Mouse (Mus musculus): ENCODE data around the gene Ptprt. TPM values are rescaled to one million over a fixed set of nuclear protein-coding genes. Genes with fewer than 3 reads are reported as not detected.

Ptprt gene
- total and polyA plus RNA-seq, 3 experiments, result not detected

DNA sequence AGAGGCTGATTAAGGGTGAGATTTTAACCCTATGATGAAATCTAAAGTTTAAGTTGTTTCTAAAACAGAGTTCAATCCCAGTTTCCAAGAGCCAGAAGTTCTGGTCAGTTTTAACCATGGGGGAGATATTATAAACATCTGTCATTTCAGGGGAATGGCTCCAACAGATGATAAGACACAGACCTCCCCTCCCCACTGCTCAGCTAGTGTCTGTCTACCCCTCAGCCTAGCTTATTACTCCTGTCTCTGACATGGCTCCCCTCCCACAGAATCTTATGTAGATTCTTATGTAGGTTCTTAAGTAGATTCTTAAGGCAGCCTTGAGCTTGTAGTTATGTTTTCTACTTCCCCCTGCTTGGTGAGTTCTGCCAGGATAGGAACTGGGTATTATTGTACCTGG is 1180.5 kb downstream of the Ptprt start:
- no peaks in the 10 kb centered on the region for H3K4me1 ChIP-seq (ENCODE audit: control insufficient read depth in 1 of 2, insufficient read depth in 2 of 2, low read length in 2 of 2)
- H3K4me3 ChIP-seq (ENCODE audit: control insufficient read depth in 1 of 2, insufficient read depth in 1 of 2, low read depth in 2 of 2, low read length in 2 of 2), result no peak overlapping the region
- no peaks in the 10 kb centered on the region for H3K36me3 ChIP-seq (ENCODE audit: control insufficient read depth in 1 of 2, insufficient read depth in 2 of 2, low read length in 2 of 2)
- no peaks in the 10 kb centered on the region for H3K27me3 ChIP-seq (ENCODE audit: control insufficient read depth in 1 of 2, insufficient read depth in 2 of 2, low read length in 2 of 2)
- H3K9me3 ChIP-seq (replicated peaks; ENCODE audit: insufficient read depth, low read length), result no peaks in the 10 kb centered on the region
- DNase-seq (ENCODE audit: low read depth, low spot score), result no peak
- no peak overlapping the region for H3K9ac ChIP-seq (ENCODE audit: control insufficient read depth, low read depth, low read length, poor library complexity, severe bottlenecking)
- no peak for TF ChIP-seq TAL1 (IDR thresholded peaks at IDR 0.05; ENCODE audit: low read length)
- no peak for TF ChIP-seq JUND (IDR thresholded peaks at IDR 0.05; ENCODE audit: low read depth, low read length)
- no peak for TF ChIP-seq ETS1 (IDR thresholded peaks at IDR 0.05; ENCODE audit: low read depth, low read length)
- no peak for TF ChIP-seq ZMIZ1 (IDR thresholded peaks at IDR 0.05; ENCODE audit: low read depth, low read length)
- TF ChIP-seq CTCF (IDR thresholded peaks at IDR 0.05 in 2 of 3, conservative IDR thresholded peaks at IDR 0.05 in 1 of 3; ENCODE audit: control insufficient read depth in 1 of 3, insufficient read depth in 1 of 3, low read depth in 2 of 3, low read length in 3 of 3, poor library complexity in 1 of 3, severe bottlenecking in 1 of 3), result no peak
- no peak for TF ChIP-seq RCOR1 (IDR thresholded peaks at IDR 0.05; ENCODE audit: low read depth, low read length)
- TF ChIP-seq CHD1 (IDR thresholded peaks at IDR 0.05; ENCODE audit: low read depth, low read length), result no peak
- TF ChIP-seq BHLHE40 (IDR thresholded peaks at IDR 0.05; ENCODE audit: borderline replicate concordance, low read depth, low read length), result no peak
- no peak for TF ChIP-seq GATA1 (IDR thresholded peaks at IDR 0.05; ENCODE audit: low read depth, low read length)
- TF ChIP-seq TBP (IDR thresholded peaks at IDR 0.05; ENCODE audit: low read depth, low read length), result no peak
- no peak for TF ChIP-seq MYC (IDR thresholded peaks at IDR 0.05; ENCODE audit: low read depth, low read length)
- TF ChIP-seq USF2 (IDR thresholded peaks at IDR 0.05; ENCODE audit: borderline replicate concordance in 1 of 2, insufficient read depth in 1 of 2, low read depth in 1 of 2, low read length in 2 of 2), result no peak
- TF ChIP-seq RAD21 (IDR thresholded peaks at IDR 0.05; ENCODE audit: low read depth, low read length), result no peak
- no peaks in the 10 kb centered on the region for H3K79me2 ChIP-seq (ENCODE audit: control insufficient read depth, insufficient read depth, low read length, poor library complexity)
- no peak overlapping the region for H3K27ac ChIP-seq (ENCODE audit: control insufficient read depth, low read depth, low read length)
